Mouse (Mus musculus) cerebellum, adult (tissue): ENCODE measurements around the gene Gprc5a.

Experiments used
- ATAC-seq: cut with Nextera tagmentation; 2 replicates; pipeline ENCODE4 v1.9.2; 2017; ENCODE audit warnings: mild to moderate bottlenecking, moderate library complexity, mixed read lengths; ENCODE audit not compliant: insufficient number of reproducible peaks, low FRiP score, low TSS enrichment

Gene Gprc5a

GRCm38 (mm10) chr6:135065236-135065957 is at the start of gene Gprc5a:
Gprc5a (plus strand) TSS chr6:135065651.
- no peak for ATAC-seq

- no peak for ATAC-seq
Observed at GRCm38 (mm10) chr6:135017211-135017610, 48.2 kb upstream of the Gprc5a start.

GRCm38 (mm10) chr6:135019564-135019963 is 45.9 kb upstream of the Gprc5a start:
- ATAC-seq = no peak

GRCm38 (mm10) chr6:135021633-135022032 is 43.8 kb upstream of the Gprc5a start:
- no peak for ATAC-seq

- no peak for ATAC-seq
Observed at GRCm38 (mm10) chr6:135023379-135023778, 42.1 kb upstream of the Gprc5a start.

- no peak for ATAC-seq
Observed at GRCm38 (mm10) chr6:135024781-135025420, 40.5 kb upstream of the Gprc5a start.

GRCm38 (mm10) chr6:135026232-135026631 is 39.2 kb upstream of the Gprc5a start:
- peak; percentile 57; the same call in 1 of the 2 replicates for ATAC-seq

- ATAC-seq = no peak
Observed at GRCm38 (mm10) chr6:135026755-135027154, 38.7 kb upstream of the Gprc5a start.

GRCm38 (mm10) chr6:135029246-135029645 is 36.2 kb upstream of the Gprc5a start:
- no peak for ATAC-seq

GRCm38 (mm10) chr6:135038674-135039073 is 26.8 kb upstream of the Gprc5a start:
- ATAC-seq = no peak

GRCm38 (mm10) chr6:135040275-135040871 is 25.1 kb upstream of the Gprc5a start:
- ATAC-seq = no peak

- no peak for ATAC-seq
Observed at GRCm38 (mm10) chr6:135041930-135042329, 23.5 kb upstream of the Gprc5a start.

- ATAC-seq = no peak
Observed at GRCm38 (mm10) chr6:135047276-135047675, 18.2 kb upstream of the Gprc5a start.

- ATAC-seq = no peak
Observed at GRCm38 (mm10) chr6:135048509-135048908, 16.9 kb upstream of the Gprc5a start.

GRCm38 (mm10) chr6:135048956-135049355 is 16.5 kb upstream of the Gprc5a start:
- ATAC-seq = peak; percentile 77

GRCm38 (mm10) chr6:135053789-135054188 is 11.7 kb upstream of the Gprc5a start:
- ATAC-seq = no peak

GRCm38 (mm10) chr6:135055882-135056281 is 9.6 kb upstream of the Gprc5a start:
- no peak for ATAC-seq

GRCm38 (mm10) chr6:135060728-135061127 is 4.7 kb upstream of the Gprc5a start:
- no peak for ATAC-seq

- ATAC-seq = no peak
Observed at GRCm38 (mm10) chr6:135064621-135065020, 830 bp upstream of the Gprc5a start.

GRCm38 (mm10) chr6:135066795-135067445 is 1.5 kb downstream of the Gprc5a start:
- ATAC-seq = no peak

- ATAC-seq = no peak
Observed at GRCm38 (mm10) chr6:135068221-135068620, 2.8 kb downstream of the Gprc5a start.
